Mouse (Mus musculus) embryonic facial prominence, embryonic 12.5 days (tissue): ENCODE measurements around the gene E2f2. TPM values are rescaled to one million over a fixed set of nuclear protein-coding genes. Genes with fewer than 3 reads are reported as not detected.

Experiments used
- ATAC-seq: fragments of 200-750 bp; cut with Nextera tagmentation; 2 replicates; pipeline ENCODE4 v1.8.0; 2017; ENCODE audit not compliant: insufficient number of reproducible peaks, insufficient read depth, low FRiP score, low TSS enrichment
- H3K27ac ChIP-seq: fragments of 300-500 bp; sonication (generic); 2 replicates; pipeline ENCODE4 v1.5.1; 2016; ENCODE audit warnings: mild to moderate bottlenecking
- H3K27me3 ChIP-seq: fragments of 300-500 bp; sonication (generic); 2 replicates; pipeline ENCODE4 v1.6.1; 2016; ENCODE audit warnings: mild to moderate bottlenecking, moderate library complexity
- H3K36me3 ChIP-seq: fragments of 300-500 bp; sonication (generic); 2 replicates; pipeline ENCODE4 v1.6.1; 2016; ENCODE audit warnings: mild to moderate bottlenecking
- H3K4me1 ChIP-seq: fragments of 300-500 bp; sonication (generic); 2 replicates; pipeline ENCODE4 v1.6.1; 2016
- H3K4me2 ChIP-seq: fragments of 300-500 bp; sonication (generic); replicated peaks from 2 replicates; pipeline ENCODE4 v1.6.1; 2016; ENCODE audit warnings: mild to moderate bottlenecking, moderate library complexity
- H3K4me3 ChIP-seq: fragments of 300-500 bp; sonication (generic); 2 replicates; pipeline ENCODE4 v1.5.1; 2016; ENCODE audit warnings: mild to moderate bottlenecking
- H3K9ac ChIP-seq: fragments of 300-500 bp; sonication (generic); 2 replicates; pipeline ENCODE4 v1.6.1; 2016; ENCODE audit warnings: mild to moderate bottlenecking, moderate library complexity
- H3K9me3 ChIP-seq: fragments of 300-500 bp; sonication (generic); 2 replicates; pipeline ENCODE4 v1.6.1; 2016; ENCODE audit warnings: mild to moderate bottlenecking, moderate library complexity
- WGBS: fragments of 180-500 bp; shearing (Covaris S2); methylation state at CpG from one replicate; pipeline ENCODE4 v1.1.7; 2016; 5-methylcytosine and 5-hydroxymethylcytosine counted together
- polyA plus RNA-seq: library from polyadenylated mRNA; unstranded; fragments of >200 nt; fragmentation: Nextera tagmentation; extraction: Ambion mirVana; gene quantifications from 2 replicates; pipeline ENCODE4 v1.2.1, GENCODE M21; 2016

Gene E2f2
- polyA plus RNA-seq, 1 experiment from 2014 or later: 8.7 TPM

GRCm38 (mm10) chr4:136210931-136211330 lies 38.7 kb downstream of the E2f2 start:
- no peak for ATAC-seq
- Histone ChIP-seq H3K27ac (no peak overlapping the region), H3K4me2 (no peak overlapping the region), H3K9ac (no peak overlapping the region; the same call in 1 of the 2 replicates), H3K4me1 (peaks cover 20% of the 10 kb centered on the region), H3K9me3 (no peaks in the 10 kb centered on the region), H3K27me3 (no peaks in the 10 kb centered on the region), H3K36me3 (0 out of 2 replicates have a peak, but pooled peaks cover 6% of the 10 kb centered on the region), H3K4me3 (no peak overlapping the region)
- 77% methylated on average over 9 of the region's 9 CpGs for WGBS

GRCm38 (mm10) chr4:136213629-136214028 lies 41.4 kb downstream of the E2f2 start:
- Histone ChIP-seq H3K27me3 (no peaks in the 10 kb centered on the region), H3K4me2 (no peak overlapping the region), H3K36me3 (0 out of 2 replicates have a peak, but pooled peaks cover 6% of the 10 kb centered on the region), H3K9ac (no peak overlapping the region), H3K4me1 (peaks cover 23% of the 10 kb centered on the region), H3K27ac (no peak overlapping the region), H3K9me3 (no peaks in the 10 kb centered on the region), H3K4me3 (no peak overlapping the region)
- no peak for ATAC-seq
- WGBS: 57% methylated on average over 7 of the region's 7 CpGs

GRCm38 (mm10) chr4:136214828-136215227 lies 42.6 kb downstream of the E2f2 start:
- Histone ChIP-seq H3K36me3 (0 out of 2 replicates have a peak, but pooled peaks cover 6% of the 10 kb centered on the region), H3K9ac (no peak overlapping the region), H3K4me3 (no peak overlapping the region), H3K27me3 (no peaks in the 10 kb centered on the region), H3K4me2 (no peak overlapping the region), H3K9me3 (no peaks in the 10 kb centered on the region), H3K27ac (no peak overlapping the region), H3K4me1 (peaks cover 30% of the 10 kb centered on the region)
- no peak for ATAC-seq
- 79% methylated on average over 8 of the region's 8 CpGs for WGBS

- Histone ChIP-seq H3K27me3 (no peaks in the 10 kb centered on the region), H3K4me2 (no peak overlapping the region), H3K9me3 (no peaks in the 10 kb centered on the region), H3K9ac (no peak overlapping the region), H3K36me3 (0 out of 2 replicates have a peak, but pooled peaks cover 6% of the 10 kb centered on the region), H3K4me3 (no peak overlapping the region), H3K4me1 (peaks cover 37% of the 10 kb centered on the region), H3K27ac (no peak overlapping the region)
- ATAC-seq: no peak
- 76% methylated on average over 8 of the region's 8 CpGs for WGBS
Observed at GRCm38 (mm10) chr4:136215576-136215975, 43.4 kb downstream of the E2f2 start.

- no peaks in the 10 kb centered on the region for H3K9me3 ChIP-seq
- 0 out of 2 replicates have a peak, but pooled peaks cover 6% of the 10 kb centered on the region for H3K36me3 ChIP-seq
- no peak overlapping the region for H3K4me3 ChIP-seq
- ATAC-seq: no peak
- H3K27me3 ChIP-seq: no peaks in the 10 kb centered on the region
- H3K9ac ChIP-seq: no peak overlapping the region
- H3K27ac ChIP-seq: 0 out of 2 replicates have a peak overlapping the region, but pooled peaks have one; percentile 11
- no peak overlapping the region for H3K4me2 ChIP-seq
- 61% methylated on average over 10 of the region's 10 CpGs for WGBS
- H3K4me1 ChIP-seq: peaks cover 42% of the 10 kb centered on the region
Observed at GRCm38 (mm10) chr4:136217063-136217462, 44.9 kb downstream of the E2f2 start.

GRCm38 (mm10) chr4:136218595-136219214 lies 46.5 kb downstream of the E2f2 start:
- Histone ChIP-seq H3K27ac (peak overlapping the region; percentile 75), H3K4me1 (peaks cover 43% of the 10 kb centered on the region), H3K4me2 (peak overlapping the region; percentile 30), H3K36me3 (0 out of 2 replicates have a peak, but pooled peaks cover 6% of the 10 kb centered on the region), H3K27me3 (no peaks in the 10 kb centered on the region), H3K9ac (peak overlapping the region; percentile 44), H3K9me3 (no peaks in the 10 kb centered on the region), H3K4me3 (no peak overlapping the region)
- no peak for ATAC-seq
- 8% methylated on average over 18 of the region's 18 CpGs for WGBS

- Histone ChIP-seq H3K4me2 (peak overlapping the region; percentile 41), H3K9me3 (no peaks in the 10 kb centered on the region), H3K27me3 (no peaks in the 10 kb centered on the region), H3K27ac (peak overlapping the region; percentile 76), H3K9ac (no peak overlapping the region), H3K4me3 (peak overlapping the region; percentile 4; the same call in 1 of the 2 replicates), H3K4me1 (peaks cover 46% of the 10 kb centered on the region), H3K36me3 (no peaks in the 10 kb centered on the region)
- 5% methylated on average over 17 of the region's 17 CpGs for WGBS
- ATAC-seq: peak; percentile 76
Observed at GRCm38 (mm10) chr4:136220133-136220775, 48.1 kb downstream of the E2f2 start.

- no peaks in the 10 kb centered on the region for H3K27me3 ChIP-seq
- no peaks in the 10 kb centered on the region for H3K9me3 ChIP-seq
- no peaks in the 10 kb centered on the region for H3K36me3 ChIP-seq
- no peak overlapping the region for H3K4me2 ChIP-seq
- 64% methylated on average over 13 of the region's 13 CpGs for WGBS
- H3K4me3 ChIP-seq: no peak overlapping the region
- H3K4me1 ChIP-seq: peaks cover 36% of the 10 kb centered on the region
- H3K27ac ChIP-seq: no peak overlapping the region
- ATAC-seq: no peak
- no peak overlapping the region for H3K9ac ChIP-seq
Observed at GRCm38 (mm10) chr4:136223549-136224239, 51.5 kb downstream of the E2f2 start.

GRCm38 (mm10) chr4:136224240-136224559 lies 52.0 kb downstream of the E2f2 start:
- ATAC-seq: no peak
- 43% methylated on average over 5 of the region's 5 CpGs for WGBS
- peaks cover 31% of the 10 kb centered on the region for H3K4me1 ChIP-seq
- H3K27me3 ChIP-seq: no peaks in the 10 kb centered on the region
- H3K9ac ChIP-seq: no peak overlapping the region
- H3K27ac ChIP-seq: peak overlapping the region; percentile 1; the same call in 1 of the 2 replicates
- H3K36me3 ChIP-seq: no peaks in the 10 kb centered on the region
- no peak overlapping the region for H3K4me3 ChIP-seq
- H3K9me3 ChIP-seq: no peaks in the 10 kb centered on the region
- H3K4me2 ChIP-seq: no peak overlapping the region

GRCm38 (mm10) chr4:136224677-136225460 lies 52.7 kb downstream of the E2f2 start:
- 0 out of 2 replicates have a peak, but pooled peaks cover 3% of the 10 kb centered on the region for H3K36me3 ChIP-seq
- 76% methylated on average over 23 of the region's 23 CpGs for WGBS
- H3K9ac ChIP-seq: no peak overlapping the region
- no peak for ATAC-seq
- no peak overlapping the region for H3K4me2 ChIP-seq
- H3K27ac ChIP-seq: peak overlapping the region; percentile 1; the same call in 1 of the 2 replicates
- H3K9me3 ChIP-seq: no peaks in the 10 kb centered on the region
- peaks cover 24% of the 10 kb centered on the region for H3K4me1 ChIP-seq
- no peaks in the 10 kb centered on the region for H3K27me3 ChIP-seq
- no peak overlapping the region for H3K4me3 ChIP-seq

- Histone ChIP-seq H3K9ac (no peak overlapping the region), H3K9me3 (no peaks in the 10 kb centered on the region), H3K27me3 (no peaks in the 10 kb centered on the region), H3K27ac (no peak overlapping the region), H3K4me2 (no peak overlapping the region), H3K4me1 (peaks cover 13% of the 10 kb centered on the region), H3K36me3 (0 out of 2 replicates have a peak, but pooled peaks cover 3% of the 10 kb centered on the region), H3K4me3 (no peak overlapping the region)
- WGBS: 74% methylated on average over 7 of the region's 7 CpGs
- no peak for ATAC-seq
Observed at GRCm38 (mm10) chr4:136227408-136227807, 55.2 kb downstream of the E2f2 start.
